Mouse (Mus musculus) midbrain, embryonic 16.5 days (tissue): ENCODE results near the gene Lcmt1. TPM values are rescaled to one million over a fixed set of nuclear protein-coding genes. Genes with fewer than 3 reads are reported as not detected.

ENCODE experiments used
- ATAC-seq: fragments of 200-750 bp; cut with Nextera tagmentation; 2 replicates; pipeline ENCODE4 v1.8.0; 2017; ENCODE audit warnings: moderate TSS enrichment
- H3K27ac ChIP-seq: fragments of 300-500 bp; sonication (generic); 2 replicates; pipeline ENCODE4 v1.5.1; 2014; ENCODE audit warnings: mild to moderate bottlenecking, low read length, mixed read lengths
- H3K27me3 ChIP-seq: fragments of 300-500 bp; sonication (generic); 2 replicates; pipeline ENCODE4 v1.6.1; 2014; ENCODE audit warnings: low read depth, low read length, mixed read lengths; ENCODE audit not compliant: control insufficient read depth, insufficient read depth
- H3K36me3 ChIP-seq: fragments of 300-500 bp; sonication (generic); 2 replicates; pipeline ENCODE4 v1.6.1; 2014; ENCODE audit warnings: mild to moderate bottlenecking, low read length, moderate library complexity, mixed read lengths; ENCODE audit not compliant: control insufficient read depth, insufficient read depth
- H3K4me1 ChIP-seq: fragments of 300-500 bp; sonication (generic); 2 replicates; pipeline ENCODE4 v1.6.1; 2014; ENCODE audit warnings: mild to moderate bottlenecking, low read length, mixed read lengths; ENCODE audit not compliant: control insufficient read depth, insufficient read depth
- H3K4me2 ChIP-seq: fragments of 300-500 bp; sonication (generic); 2 replicates; pipeline ENCODE4 v1.6.1; 2014; ENCODE audit warnings: mild to moderate bottlenecking, low read length, mixed read lengths
- H3K4me3 ChIP-seq: fragments of 300-500 bp; sonication (generic); 2 replicates; pipeline ENCODE4 v1.5.1; 2014; ENCODE audit warnings: low read depth, mild to moderate bottlenecking, low read length, moderate library complexity, mixed read lengths
- H3K9ac ChIP-seq: fragments of 300-500 bp; sonication (generic); 2 replicates; pipeline ENCODE4 v1.6.1; 2014; ENCODE audit warnings: low read depth, low read length, mixed read lengths
- H3K9me3 ChIP-seq: fragments of 300-500 bp; sonication (generic); replicated peaks from 2 replicates; pipeline ENCODE4 v1.6.1; 2014; ENCODE audit warnings: mild to moderate bottlenecking, low read length, mixed read lengths; ENCODE audit not compliant: control insufficient read depth, poor library complexity, severe bottlenecking
- WGBS: fragments of 180-500 bp; shearing (Covaris S2); extraction: QIAGEN DNeasy Blood & Tissue Kit; methylation state at CpG from one replicate; pipeline ENCODE4 v1.1.7; 2014; 5-methylcytosine and 5-hydroxymethylcytosine counted together
- polyA plus RNA-seq: library from polyadenylated mRNA; unstranded; fragments of >200 nt; fragmentation: Nextera tagmentation; extraction: Ambion mirVana; gene quantifications from 2 replicates; pipeline ENCODE4 v1.2.1, GENCODE M21; 2015

Lcmt1 gene
- polyA plus RNA-seq, 1 experiment from 2014 or later, result 117 TPM

GRCm38 (mm10) chr7:123467961-123468360 lies 98.4 kb downstream of the Lcmt1 start:
- Histone ChIP-seq H3K27ac (no peak overlapping the region), H3K27me3 (no peaks in the 10 kb centered on the region), H3K36me3 (no peaks in the 10 kb centered on the region), H3K9ac (0 out of 2 replicates have a peak overlapping the region, but pooled peaks have one; percentile 16), H3K4me2 (no peak overlapping the region), H3K4me3 (no peak overlapping the region), H3K4me1 (no peaks in the 10 kb centered on the region), H3K9me3 (peaks cover 3% of the 10 kb centered on the region; the same call in 1 of the 2 replicates)
- no peak for ATAC-seq
- 91% methylated on average over 1 of the region's 1 CpGs for WGBS

Other genes starting within 250 kb of the Lcmt1 start
- 44.7 and 50.8 TPM in 2 replicates for gene Tnrc6a, start 245.9 kb upstream of the Lcmt1 start, polyA plus RNA-seq
- 0.30 and 0.45 TPM in 2 replicates for gene Slc5a11, start 155.0 kb upstream of the Lcmt1 start, polyA plus RNA-seq
- gene Arhgap17, start 131 bp downstream of the Lcmt1 start, polyA plus RNA-seq, result 8.3 and 8.9 TPM in 2 replicates
- gene Aqp8, start 92.5 kb downstream of the Lcmt1 start, polyA plus RNA-seq, result not detected in 2 replicates
- gene Zkscan2, start 130.7 kb downstream of the Lcmt1 start, polyA plus RNA-seq, result 13.6 and 14.2 TPM in 2 replicates